Mouse (Mus musculus) ES-Bruce4 (cell line): Measurements from ENCODE around the gene Prickle2.

Source experiments
- CTCF ChIP-seq: IDR thresholded peaks from one replicate; pipeline ENCODE4 v1.8.1; 2011; ENCODE audit warnings: low read depth, low read length
- EP300 ChIP-seq: IDR thresholded peaks from 2 replicates; pipeline ENCODE4 v1.6.1; 2011; ENCODE audit warnings: low read depth, low read length; ENCODE audit not compliant: insufficient read depth
- POLR2A ChIP-seq: IDR thresholded peaks from one replicate; pipeline ENCODE4 v1.8.1; 2011; ENCODE audit warnings: low read length; ENCODE audit not compliant: insufficient read depth

- TF ChIP-seq POLR2A, result no peak
- TF ChIP-seq CTCF, result no peak
- TF ChIP-seq EP300, result no peak
Measured at GRCm38 (mm10) chr6:92708137-92708536, 2.2 kb upstream of the Prickle2 start.
